Mouse (Mus musculus): Measurements from ENCODE around the gene Nav2.

The Nav2 gene

GRCm38 (mm10) chr7:48938190-48938589 lies 29.7 kb downstream of the Nav2 start:
- peak; percentile 39 for DNase-seq

- no peak for DNase-seq
Observed at GRCm38 (mm10) chr7:48948381-48949108, 40.0 kb downstream of the Nav2 start.

- no peak for DNase-seq
Observed at GRCm38 (mm10) chr7:48954501-48954900, 46.0 kb downstream of the Nav2 start.

DNA sequence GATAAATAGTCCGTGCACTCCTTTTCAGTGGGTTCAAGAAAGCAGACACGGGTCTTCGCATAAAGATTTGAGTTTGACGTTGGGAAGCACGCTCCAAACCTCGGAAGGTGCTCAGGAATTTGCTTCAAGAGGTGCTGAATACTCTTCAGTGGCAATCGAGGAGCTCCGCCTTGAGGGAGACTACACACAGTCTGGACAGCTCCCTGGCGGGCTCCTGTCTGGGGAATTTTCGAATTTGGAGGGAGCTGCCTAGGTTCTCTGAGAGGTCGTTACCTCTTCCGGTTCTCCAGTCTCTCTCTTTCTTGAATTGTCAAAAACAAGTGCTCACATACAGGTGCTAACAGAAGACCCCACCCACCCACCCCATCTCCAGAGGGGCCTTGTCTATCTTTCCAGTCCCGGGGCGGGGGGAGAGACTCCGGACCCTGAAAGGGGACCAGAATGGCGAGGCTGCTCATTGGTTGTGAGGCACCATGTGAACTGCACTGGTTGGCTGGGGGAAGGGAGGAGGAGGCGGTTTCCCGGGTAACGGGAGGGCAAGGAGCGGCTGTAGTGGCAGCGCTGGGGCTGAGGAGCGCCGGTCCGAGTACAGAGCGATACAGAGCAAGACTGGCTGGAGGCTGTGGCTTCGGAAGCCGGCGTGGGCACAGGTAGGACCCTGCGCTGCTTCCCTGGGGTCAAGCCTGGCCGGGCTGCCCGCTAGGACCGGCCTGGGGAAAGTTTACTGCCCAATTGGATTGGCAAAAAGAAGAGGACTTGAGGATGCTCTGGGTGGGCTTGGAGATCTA lies 50.2 kb downstream of the Nav2 start:
- DNase-seq: peak; percentile 83

DNA sequence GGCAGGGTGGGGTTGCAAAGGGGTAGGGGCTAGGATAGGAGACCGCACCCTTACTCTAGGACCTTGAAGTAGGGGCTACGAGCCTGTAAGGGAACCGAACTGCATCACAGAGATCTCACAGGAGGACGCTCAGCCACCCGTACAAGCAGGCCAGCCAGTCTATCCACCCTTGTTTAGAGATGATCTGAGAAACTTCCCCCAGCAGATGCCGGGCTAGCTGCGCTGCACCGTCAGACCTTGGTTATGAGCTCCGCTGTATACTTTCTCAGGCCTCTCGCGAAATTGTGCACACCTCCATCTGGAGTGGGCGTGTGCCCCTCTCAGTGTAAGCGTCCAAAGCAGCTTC lies 50.8 kb downstream of the Nav2 start:
- DNase-seq: no peak

DNA sequence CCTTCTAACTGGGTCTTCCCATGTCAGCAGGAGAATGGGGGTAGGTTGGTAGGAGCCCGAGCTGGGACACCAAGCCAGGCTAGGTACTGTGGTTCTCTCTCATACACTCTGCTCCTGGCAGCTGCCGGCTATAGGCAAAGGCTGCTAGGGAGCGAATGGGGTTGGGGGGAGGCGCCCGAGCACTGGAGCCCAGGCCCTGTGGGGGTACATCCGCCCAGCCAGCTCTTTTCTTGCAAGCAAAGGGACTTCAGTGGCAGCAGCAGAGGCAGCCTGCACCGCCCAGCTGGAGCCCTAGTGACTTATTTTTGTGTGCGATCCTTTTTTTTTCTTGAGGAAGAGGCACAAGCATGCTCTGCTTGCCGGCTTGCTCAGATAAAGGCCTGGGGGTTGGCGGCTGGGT lies 51.6 kb downstream of the Nav2 start:
- no peak for DNase-seq

GRCm38 (mm10) chr7:48961501-48961900 lies 53.0 kb downstream of the Nav2 start:
- no peak for DNase-seq

DNA sequence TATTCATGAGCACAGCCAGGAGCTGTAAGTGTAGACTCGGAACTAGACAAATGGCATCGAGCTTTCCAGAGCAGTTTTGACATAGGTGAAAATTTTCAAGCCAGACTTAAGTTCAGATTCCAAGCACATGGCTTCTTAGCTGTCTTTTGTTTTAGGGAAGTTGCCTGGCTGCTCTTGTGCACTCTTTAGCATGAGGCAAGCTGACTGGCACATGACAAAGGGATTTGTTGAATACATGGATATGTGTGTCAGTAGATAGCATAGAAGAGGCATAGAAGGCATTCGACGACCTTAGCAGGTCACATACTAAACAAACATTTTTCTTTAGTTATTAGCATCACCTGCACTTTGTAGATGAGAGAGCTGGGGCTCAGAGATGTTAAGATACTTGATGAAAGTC lies 53.4 kb downstream of the Nav2 start:
- no peak for DNase-seq

DNA sequence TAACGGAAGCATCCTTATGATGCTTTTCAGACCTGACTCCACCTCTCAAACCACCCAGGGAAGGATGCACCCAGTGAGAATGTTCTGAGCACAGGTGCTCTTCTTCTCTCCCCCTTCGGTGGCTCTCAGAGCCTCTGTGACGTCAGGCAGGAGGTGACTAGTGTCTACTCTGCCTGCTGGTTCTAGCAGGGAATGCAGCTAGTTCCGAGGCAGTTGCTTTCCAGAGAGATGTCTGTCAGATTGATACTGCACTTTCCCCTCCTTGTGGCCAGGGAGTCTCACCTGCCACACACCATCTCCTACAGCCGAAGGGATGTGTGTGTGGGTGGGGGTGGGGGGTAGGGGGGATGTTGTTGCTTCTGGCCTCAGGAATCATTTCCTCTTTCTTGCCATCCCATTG lies 54.6 kb downstream of the Nav2 start:
- DNase-seq: no peak

DNA sequence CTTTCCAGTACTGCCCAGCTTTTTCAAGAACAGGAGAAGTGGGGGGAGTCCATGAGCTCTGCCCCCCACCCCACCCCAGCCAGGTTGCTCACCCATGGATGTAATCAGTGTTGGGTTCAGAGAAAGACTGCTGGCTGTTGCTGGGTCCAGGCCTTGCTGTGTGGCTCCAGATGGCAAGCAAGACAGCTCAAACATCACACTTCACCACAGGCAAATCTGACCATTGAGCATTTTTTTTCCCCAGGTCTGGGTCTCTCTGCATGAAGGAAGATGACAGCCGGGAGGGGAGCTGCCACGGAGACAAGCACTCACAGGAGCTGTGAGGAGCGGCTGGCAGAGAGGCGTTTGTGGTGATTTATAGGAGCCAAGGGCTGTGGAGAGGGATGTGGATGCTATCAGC lies 55.0 kb downstream of the Nav2 start:
- no peak for DNase-seq

DNA sequence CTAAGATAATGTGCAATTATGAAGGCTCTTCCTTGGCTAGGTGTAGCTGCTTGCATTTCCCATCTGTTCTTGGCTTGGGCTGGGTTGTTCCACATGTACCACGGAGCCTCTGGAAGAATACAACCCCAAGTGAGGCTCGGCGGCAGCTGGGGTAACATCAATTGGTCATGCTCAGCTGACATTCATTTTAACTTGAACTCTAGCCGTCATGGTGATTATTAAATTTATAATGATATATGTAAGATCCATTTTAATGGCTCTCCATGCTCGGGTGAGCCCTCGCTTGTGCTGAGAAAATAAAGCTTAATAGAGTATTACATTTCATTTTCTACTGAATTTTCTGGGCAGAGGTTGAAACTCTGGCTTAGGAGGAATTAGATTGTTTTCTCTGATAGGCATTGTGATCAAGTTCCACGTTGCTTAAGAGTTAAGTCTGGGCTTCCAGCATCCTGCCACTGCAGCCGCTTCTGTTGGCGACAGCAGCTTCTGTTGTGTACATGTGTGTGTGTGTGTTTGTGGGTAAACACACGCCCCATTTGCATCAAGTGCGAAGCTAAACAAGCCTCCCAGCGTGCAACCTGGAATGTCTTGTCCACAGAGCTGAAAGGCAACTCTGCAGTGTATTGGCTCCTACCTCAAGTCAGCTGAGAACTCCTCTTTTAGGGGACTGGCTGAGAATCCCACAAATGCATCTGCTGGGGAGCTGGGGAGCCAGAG lies 57.4 kb downstream of the Nav2 start:
- DNase-seq: no peak

GRCm38 (mm10) chr7:48981013-48981412 lies 72.5 kb downstream of the Nav2 start:
- no peak for DNase-seq

DNA sequence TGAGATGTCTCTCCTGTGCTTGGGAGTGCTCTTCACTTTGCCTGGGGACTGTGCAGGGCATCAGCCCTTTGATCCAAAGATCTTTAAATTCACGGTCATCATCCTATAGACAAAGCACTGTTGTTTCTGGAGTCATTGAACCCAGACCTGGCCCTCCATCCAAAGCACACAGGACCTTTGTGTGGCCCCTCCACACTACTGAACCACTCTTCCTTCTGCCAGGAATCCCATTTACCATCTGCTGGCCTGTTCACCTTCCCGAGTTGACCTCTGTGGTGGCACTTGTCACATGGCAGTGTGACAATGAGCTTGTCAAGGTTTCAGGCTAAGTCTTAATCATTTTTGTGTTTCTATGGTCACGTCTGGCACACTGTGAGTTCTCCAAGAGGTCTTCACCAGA lies 73.3 kb downstream of the Nav2 start:
- no peak for DNase-seq

- no peak for DNase-seq
Observed at GRCm38 (mm10) chr7:48982573-48982972, 74.1 kb downstream of the Nav2 start.

DNA sequence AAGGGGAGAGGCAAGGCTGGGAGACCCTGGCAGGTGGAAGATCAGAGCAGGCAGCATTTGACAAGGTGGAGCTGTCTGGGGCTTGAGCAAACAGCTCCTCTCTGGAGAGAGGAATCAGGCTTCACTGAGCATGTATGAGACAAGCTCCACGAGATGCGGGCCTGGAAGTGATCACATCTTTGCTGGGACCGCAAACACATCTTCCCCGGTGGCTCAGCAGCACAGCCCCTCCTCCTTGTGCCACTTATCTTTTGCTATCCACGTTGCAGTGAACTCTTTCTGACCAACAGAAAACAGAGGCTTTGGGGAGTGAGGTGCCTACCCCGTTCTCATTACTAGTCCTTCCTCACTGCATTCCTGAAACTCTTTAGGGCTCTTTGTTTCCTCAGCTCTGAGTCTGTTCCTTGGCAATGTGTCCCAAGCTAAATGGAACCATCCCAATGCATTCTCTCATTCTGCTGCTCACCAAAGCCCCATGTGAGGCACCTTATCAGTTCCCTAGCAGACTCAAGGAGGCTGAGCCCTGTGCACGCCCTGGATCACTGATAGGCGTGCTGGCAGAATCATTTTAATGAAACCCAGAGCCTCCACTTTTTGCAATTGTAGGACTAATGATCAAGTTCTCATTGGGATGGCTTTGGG lies 83.5 kb downstream of the Nav2 start:
- no peak for DNase-seq

DNA sequence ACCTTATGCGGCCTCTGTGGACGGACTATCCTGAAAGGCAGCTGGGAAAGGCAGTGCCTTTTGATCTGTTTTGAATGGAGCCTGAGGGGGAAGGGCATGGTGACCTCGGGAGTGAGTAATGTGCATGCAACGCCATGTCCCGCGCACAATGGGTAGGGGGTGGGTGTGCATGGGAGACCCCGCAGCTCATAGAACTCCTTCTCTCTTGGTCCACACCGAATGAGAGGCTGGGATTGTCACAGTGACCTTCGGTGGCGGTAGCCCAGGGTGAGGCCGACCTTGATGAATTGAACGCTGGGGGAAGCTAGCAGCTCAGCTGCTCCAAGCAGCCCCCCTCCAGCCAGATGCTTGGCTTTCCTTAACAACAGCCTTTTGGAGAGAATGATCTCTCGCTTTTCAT lies 86.7 kb downstream of the Nav2 start:
- DNase-seq: no peak

- DNase-seq: no peak
Observed at GRCm38 (mm10) chr7:48995701-48996100, 87.2 kb downstream of the Nav2 start.

GRCm38 (mm10) chr7:48996829-48997228 lies 88.3 kb downstream of the Nav2 start:
- no peak for DNase-seq

DNA sequence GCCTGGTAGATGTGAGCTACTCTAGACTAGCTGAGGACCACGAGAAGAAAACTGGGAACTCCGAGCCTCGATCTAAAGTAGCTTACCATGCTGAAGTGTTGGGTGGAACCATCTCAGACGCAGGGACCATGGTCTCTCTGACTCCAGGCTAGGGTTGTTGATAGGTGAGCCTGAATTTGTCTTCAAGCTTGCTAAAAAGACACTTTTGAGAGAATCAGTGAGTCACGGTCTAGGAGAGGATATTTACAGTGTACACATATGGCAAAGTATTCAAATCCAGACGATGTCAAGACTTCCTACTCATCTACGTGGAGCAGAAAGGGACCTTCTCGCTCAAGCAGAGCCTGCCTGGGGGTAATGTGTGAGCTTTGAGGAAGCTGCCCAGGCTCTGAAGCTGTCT lies 89.6 kb downstream of the Nav2 start:
- DNase-seq: no peak

GRCm38 (mm10) chr7:48998595-48998994 lies 90.1 kb downstream of the Nav2 start:
- DNase-seq: peak; percentile 13

DNA sequence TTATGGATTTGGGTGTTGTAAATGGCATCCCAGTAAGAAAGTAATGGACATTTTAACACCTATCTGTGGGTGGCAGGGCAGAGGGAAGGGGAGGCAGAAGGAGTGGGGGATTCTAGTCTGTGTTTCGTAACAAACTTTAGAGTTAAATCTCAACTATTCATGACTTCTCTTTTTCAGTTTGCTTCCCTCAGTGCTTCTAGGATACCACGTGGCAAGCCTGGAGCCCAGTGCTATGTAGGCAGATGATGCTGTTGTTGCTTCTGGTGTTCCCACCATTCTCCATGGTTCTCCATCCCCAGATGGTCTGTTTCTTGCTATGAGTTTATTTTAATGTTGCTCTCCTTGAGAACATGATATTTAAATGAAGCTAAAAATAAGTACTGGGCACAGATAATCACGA lies 92.3 kb downstream of the Nav2 start:
- no peak for DNase-seq

- DNase-seq: peak; percentile 30
Observed at GRCm38 (mm10) chr7:49004402-49004801, 95.9 kb downstream of the Nav2 start.

DNA sequence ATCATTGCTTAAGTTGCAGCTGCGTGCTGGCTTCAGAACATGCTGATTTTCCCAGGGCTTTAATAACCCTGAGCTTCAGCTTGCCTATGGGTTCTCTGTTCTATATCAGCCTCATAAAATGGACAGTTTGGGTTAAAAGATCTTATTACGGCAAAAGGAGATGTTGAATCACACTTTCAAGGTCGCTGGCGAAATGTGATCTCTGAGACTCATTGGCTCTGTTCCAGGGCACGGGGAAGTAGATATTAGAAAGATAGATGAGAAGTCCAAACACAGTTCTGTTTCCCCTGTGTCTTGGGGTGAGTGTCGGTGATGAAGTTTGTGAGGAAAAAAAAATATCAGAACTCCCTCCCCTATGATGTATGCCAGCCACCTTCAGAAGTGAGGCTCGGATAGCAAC lies 98.4 kb downstream of the Nav2 start:
- DNase-seq: no peak

- DNase-seq: no peak
Observed at GRCm38 (mm10) chr7:49010739-49011138, 102.2 kb downstream of the Nav2 start.

Measured in lung, postnatal 10 days (tissue).